Mouse (Mus musculus) megakaryocyte, embryonic 14.5 days (primary cell): ENCODE data around the gene 0610030E20Rik. TPM values are rescaled to one million over a fixed set of nuclear protein-coding genes. Genes with fewer than 3 reads are reported as not detected.

Experiments
- H3K27me3 ChIP-seq: replicated peaks from 2 replicates; pipeline ENCODE3; 2012; ENCODE audit warnings: inconsistent platforms
- H3K36me3 ChIP-seq: replicated peaks from 2 replicates; pipeline ENCODE3; 2012; ENCODE audit warnings: low read length, inconsistent platforms, mixed read lengths
- H3K4me1 ChIP-seq: 2 replicates; pipeline ENCODE4 v1.6.1; 2012; ENCODE audit warnings: inconsistent platforms
- H3K4me3 ChIP-seq: replicated peaks from 2 replicates; pipeline ENCODE3; 2012; ENCODE audit warnings: moderate library complexity, mild to moderate bottlenecking, inconsistent platforms
- H3K9me3 ChIP-seq: 2 replicates; pipeline ENCODE4 v1.6.1; 2012; ENCODE audit warnings: inconsistent platforms
- FLI1 ChIP-seq: IDR thresholded peaks from 2 replicates; pipeline ENCODE4 v1.6.1; 2012; ENCODE audit warnings: low read length, inconsistent platforms, mixed read lengths
- GATA1 ChIP-seq: IDR thresholded peaks from 3 replicates; pipeline ENCODE4 v1.6.1; 2012; ENCODE audit warnings: mixed read lengths, low read length, inconsistent platforms, borderline replicate concordance
- polyA plus RNA-seq: library from polyadenylated mRNA; stranded (reverse); fragments of >175 nt; gene quantifications from 2 replicates; pipeline ENCODE4 v1.2.3, GENCODE M21; 2012; ENCODE audit warnings: low replicate concordance; ENCODE audit not compliant: insufficient read depth

Gene 0610030E20Rik
- polyA plus RNA-seq, 1 experiment: 10.7 TPM

GRCm38 (mm10) chr6:72319019-72319418 lies 28.1 kb upstream of the 0610030E20Rik start:
- peaks cover 93% of the 10 kb centered on the region for H3K36me3 ChIP-seq
- peaks cover 96% of the 10 kb centered on the region for H3K4me1 ChIP-seq
- peak overlapping the region; percentile 66 for H3K4me3 ChIP-seq
- no peaks in the 10 kb centered on the region for H3K9me3 ChIP-seq
- no peaks in the 10 kb centered on the region for H3K27me3 ChIP-seq
- TF ChIP-seq FLI1 (no peak), GATA1 (no peak)

GRCm38 (mm10) chr6:72322936-72323335 lies 24.2 kb upstream of the 0610030E20Rik start:
- no peaks in the 10 kb centered on the region for H3K27me3 ChIP-seq
- H3K4me1 ChIP-seq: peaks cover 87% of the 10 kb centered on the region
- H3K4me3 ChIP-seq: no peak overlapping the region
- H3K36me3 ChIP-seq: peaks cover 96% of the 10 kb centered on the region
- TF ChIP-seq FLI1: no peak
- no peak for TF ChIP-seq GATA1
- no peaks in the 10 kb centered on the region for H3K9me3 ChIP-seq

- no peaks in the 10 kb centered on the region for H3K9me3 ChIP-seq
- peaks cover 98% of the 10 kb centered on the region for H3K36me3 ChIP-seq
- TF ChIP-seq FLI1: no peak
- no peak for TF ChIP-seq GATA1
These were observed 23.2 kb upstream of the 0610030E20Rik start for GRCm38 (mm10) chr6:72323786-72324508.

GRCm38 (mm10) chr6:72326274-72326673 lies 20.8 kb upstream of the 0610030E20Rik start:
- no peaks in the 10 kb centered on the region for H3K27me3 ChIP-seq
- no peak overlapping the region for H3K4me3 ChIP-seq
- no peak for TF ChIP-seq FLI1
- no peak for TF ChIP-seq GATA1
- peaks cover 97% of the 10 kb centered on the region for H3K36me3 ChIP-seq
- H3K9me3 ChIP-seq: no peaks in the 10 kb centered on the region
- peaks cover 83% of the 10 kb centered on the region for H3K4me1 ChIP-seq

More at GRCm38 (mm10) chr6:72323786-72324508, 23.2 kb upstream of the 0610030E20Rik start:
- no peaks in the 10 kb centered on the region for H3K27me3 ChIP-seq
- no peak overlapping the region for H3K4me3 ChIP-seq
- peaks cover 86% of the 10 kb centered on the region for H3K4me1 ChIP-seq

GRCm38 (mm10) chr6:72329019-72329418 lies 18.1 kb upstream of the 0610030E20Rik start:
- no peaks in the 10 kb centered on the region for H3K9me3 ChIP-seq
- peaks cover 85% of the 10 kb centered on the region for H3K4me1 ChIP-seq
- TF ChIP-seq GATA1: no peak
- TF ChIP-seq FLI1: no peak
- no peak overlapping the region for H3K4me3 ChIP-seq
- H3K36me3 ChIP-seq: peaks cover 97% of the 10 kb centered on the region
- no peaks in the 10 kb centered on the region for H3K27me3 ChIP-seq

GRCm38 (mm10) chr6:72330133-72330532 lies 17.0 kb upstream of the 0610030E20Rik start:
- H3K36me3 ChIP-seq: peaks cover 97% of the 10 kb centered on the region

GRCm38 (mm10) chr6:72333111-72333510 lies 14.0 kb upstream of the 0610030E20Rik start:
- H3K4me1 ChIP-seq: peaks cover 94% of the 10 kb centered on the region
- H3K27me3 ChIP-seq: no peaks in the 10 kb centered on the region
- H3K36me3 ChIP-seq: peaks cover 98% of the 10 kb centered on the region
- H3K9me3 ChIP-seq: no peaks in the 10 kb centered on the region
- H3K4me3 ChIP-seq: peak overlapping the region; percentile 73
- no peak for TF ChIP-seq GATA1
- no peak for TF ChIP-seq FLI1

More at GRCm38 (mm10) chr6:72330133-72330532, 17.0 kb upstream of the 0610030E20Rik start:
- Histone ChIP-seq H3K4me1 (peaks cover 88% of the 10 kb centered on the region), H3K27me3 (no peaks in the 10 kb centered on the region), H3K4me3 (no peak overlapping the region), H3K9me3 (no peaks in the 10 kb centered on the region)
- no peak for TF ChIP-seq FLI1
- TF ChIP-seq GATA1: no peak

GRCm38 (mm10) chr6:72340481-72340880 lies 6.6 kb upstream of the 0610030E20Rik start:
- Histone ChIP-seq H3K9me3 (no peaks in the 10 kb centered on the region), H3K4me3 (peak overlapping the region; percentile 38), H3K4me1 (peaks cover 74% of the 10 kb centered on the region), H3K36me3 (peaks cover 71% of the 10 kb centered on the region), H3K27me3 (no peaks in the 10 kb centered on the region)
- TF ChIP-seq GATA1 (no peak), FLI1 (no peak)

- peaks cover 46% of the 10 kb centered on the region for H3K36me3 ChIP-seq
- TF ChIP-seq GATA1 (no peak), FLI1 (no peak)
These were observed 2.6 kb upstream of the 0610030E20Rik start for GRCm38 (mm10) chr6:72344396-72345073.

GRCm38 (mm10) chr6:72345074-72345567 lies 2.0 kb upstream of the 0610030E20Rik start, which contains the start of gene Usp39:
Gene Usp39 (minus strand): TSS chr6:72345184.
- Histone ChIP-seq H3K4me1 (peaks cover 72% of the 10 kb centered on the region), H3K27me3 (no peaks in the 10 kb centered on the region), H3K36me3 (peaks cover 46% of the 10 kb centered on the region), H3K9me3 (no peaks in the 10 kb centered on the region), H3K4me3 (peak within 1 kb of the TSS; percentile 97)
- TF ChIP-seq FLI1: no peak
- TF ChIP-seq GATA1: no peak

More at GRCm38 (mm10) chr6:72344396-72345073, 2.6 kb upstream of the 0610030E20Rik start:
- Histone ChIP-seq H3K27me3 (no peaks in the 10 kb centered on the region), H3K9me3 (no peaks in the 10 kb centered on the region), H3K4me3 (peak overlapping the region; percentile 97), H3K4me1 (peaks cover 72% of the 10 kb centered on the region)
